Mouse (Mus musculus) hindbrain, embryonic 14.5 days (tissue): Measurements from ENCODE around the gene Cep57. TPM values are rescaled to one million over a fixed set of nuclear protein-coding genes. Genes with fewer than 3 reads are reported as not detected.

ENCODE experiments used
- ATAC-seq: fragments of 200-750 bp; cut with Nextera tagmentation; 2 replicates; pipeline ENCODE4 v1.8.0; 2017; ENCODE audit warnings: moderate number of reproducible peaks, mild to moderate bottlenecking, moderate TSS enrichment, moderate library complexity; ENCODE audit not compliant: low FRiP score
- DNase-seq: peaks from one replicate; pipeline ENCODE4 v3.0.0-alpha.2; 2015; ENCODE audit warnings: low spot score
- H3K27ac ChIP-seq: fragments of 300-500 bp; sonication (generic); 2 replicates; pipeline ENCODE4 v1.5.1; 2014; ENCODE audit warnings: mild to moderate bottlenecking, moderate library complexity
- H3K27me3 ChIP-seq: fragments of 300-500 bp; sonication (generic); 2 replicates; pipeline ENCODE4 v1.6.1; 2014; ENCODE audit warnings: mild to moderate bottlenecking, low read length, mixed read lengths; ENCODE audit not compliant: control insufficient read depth, insufficient read depth
- H3K36me3 ChIP-seq: fragments of 300-500 bp; sonication (generic); replicated peaks from 2 replicates; pipeline ENCODE4 v1.6.1; 2014; ENCODE audit not compliant: control insufficient read depth, insufficient read depth
- H3K4me1 ChIP-seq: fragments of 300-500 bp; sonication (generic); replicated peaks from 2 replicates; pipeline ENCODE4 v1.6.1; 2014; ENCODE audit warnings: antibody characterized with exemption, low read length, mixed read lengths; ENCODE audit not compliant: control insufficient read depth, insufficient read depth
- H3K4me2 ChIP-seq: fragments of 300-500 bp; sonication (generic); replicated peaks from 2 replicates; pipeline ENCODE4 v1.6.1; 2014; ENCODE audit warnings: mild to moderate bottlenecking, moderate library complexity
- H3K4me3 ChIP-seq: fragments of 300-500 bp; sonication (generic); replicated peaks from 2 replicates; pipeline ENCODE4 v1.5.1; 2014; ENCODE audit warnings: mild to moderate bottlenecking, low read length
- H3K9ac ChIP-seq: fragments of 300-500 bp; sonication (generic); 2 replicates; pipeline ENCODE4 v1.6.1; 2014
- H3K9me3 ChIP-seq: fragments of 300-500 bp; sonication (generic); 2 replicates; pipeline ENCODE4 v1.6.1; 2016; ENCODE audit warnings: low read length; ENCODE audit not compliant: control insufficient read depth
- WGBS: fragments of 180-500 bp; shearing (Covaris S2); extraction: QIAGEN DNeasy Blood & Tissue Kit; methylation state at CpG from one replicate; pipeline ENCODE4 v1.1.7; 2014; 5-methylcytosine and 5-hydroxymethylcytosine counted together
- polyA plus RNA-seq: library from polyadenylated mRNA; unstranded; fragments of >200 nt; fragmentation: Nextera tagmentation; extraction: Ambion mirVana; gene quantifications from 2 replicates; pipeline ENCODE4 v1.2.1, GENCODE M21; 2014

Cep57 gene
- polyA plus RNA-seq = 34.6 and 35.5 TPM in 2 replicates

DNA sequence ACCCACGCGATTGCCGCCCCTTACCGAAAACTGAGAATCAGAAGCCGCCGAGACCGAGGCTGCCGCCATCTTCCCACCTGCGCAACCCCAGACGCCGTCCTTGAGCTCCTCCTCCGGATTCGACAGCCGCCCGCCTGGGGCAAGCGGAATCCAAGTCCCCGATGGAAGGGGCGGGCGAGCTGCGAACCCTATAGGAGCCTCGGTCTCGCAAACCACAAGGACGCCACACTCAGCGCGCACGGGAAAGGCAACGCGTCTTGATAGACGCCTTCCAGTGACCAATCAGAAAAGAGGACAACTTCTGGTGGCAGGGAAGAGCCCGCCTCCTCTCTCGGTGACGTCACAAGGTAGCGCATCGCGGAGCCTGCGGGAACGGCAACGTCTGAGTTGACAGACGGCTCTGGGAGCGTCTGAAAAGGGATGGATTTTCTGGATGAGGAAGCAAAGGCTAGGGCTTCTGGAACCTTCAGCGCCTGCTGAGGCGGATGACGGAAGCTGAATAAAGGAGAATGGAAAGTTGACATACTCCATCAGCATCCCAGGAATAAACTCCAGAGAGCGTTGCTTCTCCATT, at the start of gene Cep57:
Gene Cep57 (minus strand): TSS at position 276 of the 574 bp plus-strand sequence.
- Histone ChIP-seq H3K4me1 (peaks cover 32% of the 10 kb centered on the region), H3K36me3 (peaks cover 16% of the 10 kb centered on the region)

DNA sequence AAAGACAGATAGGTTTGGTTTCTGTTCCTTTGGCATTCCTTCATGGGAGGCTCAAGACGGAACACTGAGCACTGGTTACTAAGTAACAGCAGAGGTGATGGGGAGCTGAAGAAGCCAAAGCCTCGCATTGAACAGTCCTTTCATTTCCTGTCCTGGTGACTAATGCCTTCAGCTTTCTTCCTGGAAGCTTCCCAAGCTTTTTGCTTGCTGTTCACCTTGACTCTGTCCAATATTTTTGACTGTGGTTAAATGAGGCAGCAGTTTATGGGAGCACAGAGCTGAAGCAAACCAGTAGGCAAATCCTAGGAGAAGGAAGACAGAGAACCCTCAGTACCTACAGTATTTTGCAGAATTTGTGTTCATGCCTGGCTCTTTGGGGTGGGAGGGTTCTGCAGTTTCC, 48.4 kb upstream of the Cep57 start:
- H3K36me3 ChIP-seq = no peaks in the 10 kb centered on the region
- WGBS = 51% methylated on average over 2 of the region's 2 CpGs
- no peaks in the 10 kb centered on the region for H3K27me3 ChIP-seq
- no peak overlapping the region for H3K4me2 ChIP-seq
- no peak overlapping the region for H3K4me3 ChIP-seq
- no peak overlapping the region for H3K27ac ChIP-seq
- H3K9ac ChIP-seq = no peak overlapping the region
- no peaks in the 10 kb centered on the region for H3K4me1 ChIP-seq
- DNase-seq = no peak
- H3K9me3 ChIP-seq = no peaks in the 10 kb centered on the region
- no peak for ATAC-seq

More for the DNA sequence above, at the start of gene Cep57:
- no peaks in the 10 kb centered on the region for H3K27me3 ChIP-seq
- DNase-seq (peak; percentile 99), ATAC-seq (peak; percentile 93)
- H3K9ac ChIP-seq = peak within 1 kb of the TSS; percentile 86
- H3K4me3 ChIP-seq = peak within 1 kb of the TSS; percentile 92
- WGBS = under 1% methylated on average over 41 of the region's 44 CpGs
- peak within 1 kb of the TSS; percentile 97 for H3K27ac ChIP-seq
- no peaks in the 10 kb centered on the region for H3K9me3 ChIP-seq
- H3K4me2 ChIP-seq = peak within 1 kb of the TSS; percentile 90

- H3K36me3 ChIP-seq = no peaks in the 10 kb centered on the region
- no peak overlapping the region for H3K4me3 ChIP-seq
- no peak overlapping the region for H3K9ac ChIP-seq
- H3K27ac ChIP-seq = no peak overlapping the region
- H3K27me3 ChIP-seq = no peaks in the 10 kb centered on the region
- DNase-seq (no peak), ATAC-seq (no peak)
- no peaks in the 10 kb centered on the region for H3K4me1 ChIP-seq
- WGBS = 47% methylated on average over 2 of the region's 2 CpGs
- H3K4me2 ChIP-seq = no peak overlapping the region
- no peaks in the 10 kb centered on the region for H3K9me3 ChIP-seq
Measured at GRCm38 (mm10) chr9:13874359-13874758, 47.5 kb upstream of the Cep57 start.

- H3K27ac ChIP-seq = no peak overlapping the region
- DNase-seq (no peak), ATAC-seq (no peak)
- no peak overlapping the region for H3K4me2 ChIP-seq
- H3K9me3 ChIP-seq = no peaks in the 10 kb centered on the region
- H3K4me1 ChIP-seq = no peaks in the 10 kb centered on the region
- WGBS = 89% methylated on average over 7 of the region's 7 CpGs
- H3K4me3 ChIP-seq = no peak overlapping the region
- H3K27me3 ChIP-seq = no peaks in the 10 kb centered on the region
- no peak overlapping the region for H3K9ac ChIP-seq
- no peaks in the 10 kb centered on the region for H3K36me3 ChIP-seq
Measured at GRCm38 (mm10) chr9:13871631-13872030, 44.7 kb upstream of the Cep57 start.

- no peak overlapping the region for H3K4me2 ChIP-seq
- no peaks in the 10 kb centered on the region for H3K9me3 ChIP-seq
- no peaks in the 10 kb centered on the region for H3K4me1 ChIP-seq
- WGBS = 79% methylated on average over 2 of the region's 2 CpGs
- no peaks in the 10 kb centered on the region for H3K27me3 ChIP-seq
- no peaks in the 10 kb centered on the region for H3K36me3 ChIP-seq
- DNase-seq (no peak), ATAC-seq (no peak)
- H3K4me3 ChIP-seq = no peak overlapping the region
- no peak overlapping the region for H3K27ac ChIP-seq
- no peak overlapping the region for H3K9ac ChIP-seq
Measured at GRCm38 (mm10) chr9:13867646-13868045, 40.7 kb upstream of the Cep57 start.

DNA sequence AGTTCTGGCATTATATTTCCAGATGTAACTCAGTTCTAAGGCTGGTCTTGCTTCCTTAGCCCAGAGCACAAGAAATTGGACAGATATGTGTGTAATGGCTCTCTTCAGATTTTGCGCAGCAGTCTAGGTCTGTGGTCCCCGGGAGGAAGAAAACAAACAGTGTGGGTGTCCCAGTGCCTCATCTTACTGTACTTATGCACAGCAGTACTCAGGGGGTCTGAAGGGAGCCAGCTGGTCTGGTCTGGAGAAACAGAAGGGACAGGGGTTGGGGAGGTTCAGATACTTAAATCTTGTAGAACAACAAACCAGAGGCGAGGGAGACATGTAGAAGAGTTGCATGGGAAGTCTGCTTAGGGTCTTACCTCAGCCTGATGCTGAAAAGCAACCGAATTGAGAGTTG, 29.9 kb upstream of the Cep57 start:
- H3K36me3 ChIP-seq = no peaks in the 10 kb centered on the region
- ATAC-seq (no peak), DNase-seq (no peak)
- H3K27ac ChIP-seq = no peak overlapping the region
- no peak overlapping the region for H3K9ac ChIP-seq
- 86% methylated on average over 4 of the region's 4 CpGs for WGBS
- H3K4me1 ChIP-seq = no peaks in the 10 kb centered on the region
- no peaks in the 10 kb centered on the region for H3K9me3 ChIP-seq
- no peak overlapping the region for H3K4me3 ChIP-seq
- H3K27me3 ChIP-seq = no peaks in the 10 kb centered on the region
- no peak overlapping the region for H3K4me2 ChIP-seq

- H3K4me1 ChIP-seq = no peaks in the 10 kb centered on the region
- H3K9ac ChIP-seq = no peak overlapping the region
- ATAC-seq (no peak), DNase-seq (no peak)
- no peak overlapping the region for H3K4me2 ChIP-seq
- no peaks in the 10 kb centered on the region for H3K9me3 ChIP-seq
- no peaks in the 10 kb centered on the region for H3K27me3 ChIP-seq
- 82% methylated on average over 1 of the region's 1 CpGs for WGBS
- no peaks in the 10 kb centered on the region for H3K36me3 ChIP-seq
- no peak overlapping the region for H3K4me3 ChIP-seq
- no peak overlapping the region for H3K27ac ChIP-seq
Measured at GRCm38 (mm10) chr9:13856247-13856646, 29.3 kb upstream of the Cep57 start.

DNA sequence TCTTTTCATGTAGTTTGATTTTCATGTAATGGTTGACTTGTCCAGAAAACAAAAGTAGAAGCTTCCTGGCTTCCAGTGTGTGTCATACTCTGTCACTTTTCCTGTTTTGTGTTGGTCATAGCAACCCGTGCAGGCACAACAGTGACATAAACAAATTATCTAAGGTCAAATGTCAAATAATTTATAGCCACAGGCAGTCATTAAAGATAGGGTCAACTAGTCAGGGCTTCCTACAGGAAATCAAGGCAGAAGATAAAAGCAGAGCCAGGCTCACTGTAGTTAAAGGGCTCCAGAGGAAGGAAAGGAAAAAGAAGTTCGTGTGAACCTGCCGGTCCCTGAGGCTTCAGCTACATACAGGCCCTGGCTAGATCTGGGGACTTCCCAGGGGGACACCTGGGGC, 27.0 kb upstream of the Cep57 start:
- Histone ChIP-seq H3K36me3 (no peaks in the 10 kb centered on the region), H3K4me2 (no peak overlapping the region), H3K4me1 (no peaks in the 10 kb centered on the region), H3K9me3 (no peaks in the 10 kb centered on the region), H3K9ac (no peak overlapping the region), H3K27ac (no peak overlapping the region), H3K4me3 (no peak overlapping the region), H3K27me3 (no peaks in the 10 kb centered on the region)
- DNase-seq = no peak
- ATAC-seq = no peak
- 71% methylated on average over 3 of the region's 3 CpGs for WGBS

- 82% methylated on average over 10 of the region's 10 CpGs for WGBS
- H3K9ac ChIP-seq = no peak overlapping the region
- H3K4me1 ChIP-seq = no peaks in the 10 kb centered on the region
- DNase-seq = peak; percentile 82
- no peak overlapping the region for H3K27ac ChIP-seq
- no peaks in the 10 kb centered on the region for H3K9me3 ChIP-seq
- peak; percentile 85 for ATAC-seq
- no peaks in the 10 kb centered on the region for H3K27me3 ChIP-seq
- peaks cover 25% of the 10 kb centered on the region for H3K36me3 ChIP-seq
- H3K4me3 ChIP-seq = no peak overlapping the region
- H3K4me2 ChIP-seq = no peak overlapping the region
Measured at GRCm38 (mm10) chr9:13848481-13849480, 21.9 kb upstream of the Cep57 start.
